Comparison of ENCODE assay signal across 10 mouse cellular contexts in genomic region chr3:88503881-88504746, GRCm38 (mm10). TPM values are rescaled to one million over a fixed set of nuclear protein-coding genes. Genes with fewer than 3 reads are reported as not detected.
DNase-seq lines count a peak whose midpoint lies in the region; ATAC-seq and TF ChIP-seq lines count a peak whose summit lies in the region.
"Had no signal": no experiment of that assay in that cellular context is flagged by ENCODE, and none has a peak within 500 bp of the region (broad histone marks: within the 10 kb centered on the region; RNA-seq: fewer than 3 reads in every experiment).

No protein-coding gene starts in this region.

- H3K27me3 ChIP-seq in lung, embryonic 15.5 days, result no peaks in the 10 kb centered on the region
- H3K27me3 ChIP-seq in heart, postnatal 0 days (ENCODE audit: control insufficient read depth, insufficient read depth, low read length), result no peaks in the 10 kb centered on the region

- H3K4me2 ChIP-seq in lung, embryonic 15.5 days, result no peak overlapping the region
- H3K4me2 ChIP-seq in heart, postnatal 0 days (ENCODE audit: low read depth, low read length), result 0 out of 2 replicates have a peak overlapping the region, but pooled peaks have one; percentile 97

- no peak for TF ChIP-seq POLR2A in olfactory bulb, adult 2 months (IDR thresholded peaks at IDR 0.05; ENCODE audit: insufficient read depth, low read depth, low read length)

- TF ChIP-seq EP300 in heart, postnatal 0 days (IDR thresholded peaks at IDR 0.05; ENCODE audit: low read depth), result no peak

- no peak overlapping the region for H3K9ac ChIP-seq in lung, embryonic 15.5 days
- H3K9ac ChIP-seq in heart, postnatal 0 days (replicated peaks; ENCODE audit: low read depth, low read length), result no peak overlapping the region

- H3K9me3 ChIP-seq in lung, embryonic 15.5 days, result no peaks in the 10 kb centered on the region
- H3K9me3 ChIP-seq in heart, postnatal 0 days (replicated peaks; ENCODE audit: control insufficient read depth, low read length), result no peaks in the 10 kb centered on the region

- ATAC-seq in lung, embryonic 15.5 days (ENCODE audit: borderline replicate concordance, extremely low read depth, low FRiP score, low TSS enrichment), result no peak
- no peak for ATAC-seq in heart, postnatal 0 days (ENCODE audit: insufficient read depth, low read depth)

- 45% methylated on average over 8 of the region's 8 CpGs for WGBS in lung, embryonic 15.5 days
- 55% methylated on average over 8 of the region's 8 CpGs for WGBS in heart, postnatal 0 days
- WGBS in olfactory bulb, adult 2 months, result 35% methylated on average over 8 of the region's 8 CpGs

- H3K36me3 ChIP-seq in lung, embryonic 15.5 days, result 0 out of 2 replicates have a peak, but pooled peaks cover 3% of the 10 kb centered on the region
- H3K36me3 ChIP-seq in heart, postnatal 0 days (replicated peaks; ENCODE audit: control insufficient read depth, insufficient read depth, low read length), result no peaks in the 10 kb centered on the region

- no peak for TF ChIP-seq CTCF in heart, postnatal 0 days (IDR thresholded peaks at IDR 0.05; ENCODE audit: low read depth)
- no peak for TF ChIP-seq CTCF in olfactory bulb, adult 2 months (IDR thresholded peaks at IDR 0.05; ENCODE audit: insufficient read depth, low read depth, low read length)

- peak; percentile 95 for DNase-seq in heart, adult 11 months
- DNase-seq in heart, adult 9 months (ENCODE audit: low spot score in 2 of 2), result no peak
- no peak for DNase-seq in lung, postnatal 10 days
- DNase-seq in heart, postnatal 0 days (ENCODE audit: low spot score), result no peak
- no peak for DNase-seq in cerebellum, adult 9-10 months
- DNase-seq in embryo, embryonic 9.5 days (ENCODE audit: extremely low spot score), result no peak

- H3K4me1 ChIP-seq in lung, embryonic 15.5 days, result peaks cover 43% of the 10 kb centered on the region
- peaks cover 28% of the 10 kb centered on the region for H3K4me1 ChIP-seq in heart, postnatal 0 days (ENCODE audit: control insufficient read depth, insufficient read depth)
- H3K4me1 ChIP-seq in olfactory bulb, adult 2 months (ENCODE audit: control insufficient read depth, insufficient read depth, low read length), result peaks cover 37% of the 10 kb centered on the region

- peak overlapping the region; percentile 84 for H3K27ac ChIP-seq in lung, embryonic 15.5 days
- H3K27ac ChIP-seq in heart, postnatal 0 days (ENCODE audit: low read depth), result peak overlapping the region; percentile 95
- H3K27ac ChIP-seq in olfactory bulb, adult 2 months (ENCODE audit: insufficient read depth, low read depth, low read length), result peak overlapping the region; percentile 74

- no peak overlapping the region for H3K4me3 ChIP-seq in lung, embryonic 15.5 days
- H3K4me3 ChIP-seq in heart, postnatal 0 days (ENCODE audit: low read depth, low read length), result no peak overlapping the region
- H3K4me3 ChIP-seq in olfactory bulb, adult 2 months (ENCODE audit: insufficient read depth, low read depth, low read length), result no peak overlapping the region

RNA-seq across cellular contexts. Expression of gene Lmna, which starts 5.6 kb away (rescaled TPM):
- 111 and 121 TPM in 2 replicates for polyA plus RNA-seq in lung, embryonic 15.5 days (2015; fragmentation: Nextera tagmentation; extraction: Ambion mirVana)
- 156 and 210 TPM in 2 replicates for total RNA-seq in heart, postnatal 0 days (2014; rRNA removed; ENCODE audit: low replicate concordance)
- polyA plus RNA-seq in heart, postnatal 0 days (2015; fragmentation: Nextera tagmentation; extraction: Ambion mirVana), result 109 and 122 TPM in 2 replicates
- polyA plus RNA-seq in olfactory bulb, adult 2 months (2012; ENCODE audit: insufficient read depth, insufficient read length, low replicate concordance, missing spikeins), result not detected in 2 replicates

RNA-seq across cellular contexts. Expression of gene Mex3a, which starts 28.1 kb away (rescaled TPM):
- polyA plus RNA-seq in lung, embryonic 15.5 days (2015; fragmentation: Nextera tagmentation; extraction: Ambion mirVana), result 15.8 and 16.8 TPM in 2 replicates
- total RNA-seq in heart, postnatal 0 days (2014; rRNA removed; ENCODE audit: low replicate concordance), result 6.0 and 9.7 TPM in 2 replicates
- 2.6 and 2.7 TPM in 2 replicates for polyA plus RNA-seq in heart, postnatal 0 days (2015; fragmentation: Nextera tagmentation; extraction: Ambion mirVana)
- polyA plus RNA-seq in olfactory bulb, adult 2 months (2012; ENCODE audit: insufficient read depth, insufficient read length, low replicate concordance, missing spikeins), result not detected in 2 replicates

RNA-seq across cellular contexts. Expression of gene Sema4a, which starts 43.1 kb away (rescaled TPM):
- 4.5 and 5.3 TPM in 2 replicates for polyA plus RNA-seq in lung, embryonic 15.5 days (2015; fragmentation: Nextera tagmentation; extraction: Ambion mirVana)
- 2.0 and 2.1 TPM in 2 replicates for total RNA-seq in heart, postnatal 0 days (2014; rRNA removed; ENCODE audit: low replicate concordance)
- 0.93 and 1.0 TPM in 2 replicates for polyA plus RNA-seq in heart, postnatal 0 days (2015; fragmentation: Nextera tagmentation; extraction: Ambion mirVana)
- polyA plus RNA-seq in olfactory bulb, adult 2 months (2012; ENCODE audit: insufficient read depth, insufficient read length, low replicate concordance, missing spikeins), result not detected in 2 replicates

RNA-seq across cellular contexts. Expression of gene Rab25, which starts 44.0 kb away (rescaled TPM):
- polyA plus RNA-seq in lung, embryonic 15.5 days (2015; fragmentation: Nextera tagmentation; extraction: Ambion mirVana), result 33.1 and 36.4 TPM in 2 replicates
- total RNA-seq in heart, postnatal 0 days (2014; rRNA removed; ENCODE audit: low replicate concordance), result 0.39 and 2.5 TPM in 2 replicates
- 0.16 TPM in 1 of 2 replicates, not detected in the other for polyA plus RNA-seq in heart, postnatal 0 days (2015; fragmentation: Nextera tagmentation; extraction: Ambion mirVana)
- not detected in 2 replicates for polyA plus RNA-seq in olfactory bulb, adult 2 months (2012; ENCODE audit: insufficient read depth, insufficient read length, low replicate concordance, missing spikeins)
- total RNA-seq: layer of hippocampus, postnatal 10 days had no signal
- polyA plus RNA-seq: erythroblast, embryonic 14.5 days had no signal

RNA-seq across cellular contexts. Expression of gene Lamtor2, which starts 48.8 kb away (rescaled TPM):
- 165 and 178 TPM in 2 replicates for polyA plus RNA-seq in lung, embryonic 15.5 days (2015; fragmentation: Nextera tagmentation; extraction: Ambion mirVana)
- 3.6 and 34.6 TPM in 2 replicates for total RNA-seq in heart, postnatal 0 days (2014; rRNA removed; ENCODE audit: low replicate concordance)
- polyA plus RNA-seq in heart, postnatal 0 days (2015; fragmentation: Nextera tagmentation; extraction: Ambion mirVana), result 131 and 136 TPM in 2 replicates
- 853 TPM in 1 of 2 replicates, not detected in the other for polyA plus RNA-seq in olfactory bulb, adult 2 months (2012; ENCODE audit: insufficient read depth, insufficient read length, low replicate concordance, missing spikeins)

Comparison
In these comparisons a context has a peak if more than half of its experiments do, and no peak if none do; other contexts are left out.
1. RNA of gene Lmna, which starts 5.6 kb away (polyA plus RNA-seq): 109 to 122 TPM in heart, postnatal 0 days and 111 to 121 TPM in lung, embryonic 15.5 days; not detected in olfactory bulb, adult 2 months; every median in the first group is over 100 times any median in the second.
2. Peak in every context shown above with its lines, with median percentiles within 50 percentile points of each other: H3K27ac ChIP-seq.